Mouse (Mus musculus): ENCODE measurements around the gene Ccdc47. TPM values are rescaled to one million over a fixed set of nuclear protein-coding genes. Genes with fewer than 3 reads are reported as not detected.

Ccdc47 gene
- polyA plus RNA-seq, 1 experiment from 2014 or later: 101 TPM

- Histone ChIP-seq H3K4me3 (ENCODE audit: low read length) (peak overlapping the region; percentile 75), H3K27me3 (ENCODE audit: insufficient read depth, low read length) (no peaks in the 10 kb centered on the region), H3K4me2 (replicated peaks; ENCODE audit: low read depth, low read length) (peak overlapping the region; percentile 83), H3K36me3 (ENCODE audit: insufficient read depth, low read length) (peaks cover 7% of the 10 kb centered on the region; the same call in 1 of the 2 replicates), H3K9me3 (ENCODE audit: low read length) (no peaks in the 10 kb centered on the region), H3K9ac (replicated peaks; ENCODE audit: low read length) (peak overlapping the region; percentile 42; the same call in 1 of the 2 replicates), H3K4me1 (ENCODE audit: insufficient read depth, low read length) (peaks cover 7% of the 10 kb centered on the region), H3K27ac (ENCODE audit: low read length) (peak overlapping the region; percentile 51; the same call in 1 of the 2 replicates)
- 70% methylated on average over 5 of the region's 5 CpGs for WGBS
- no peak for ATAC-seq (ENCODE audit: low FRiP score, low TSS enrichment)
Observed at GRCm38 (mm10) chr11:106192241-106192640, 23.9 kb downstream of the Ccdc47 start.

GRCm38 (mm10) chr11:106191716-106192115 lies 24.4 kb downstream of the Ccdc47 start:
- Histone ChIP-seq H3K27ac (ENCODE audit: low read length) (no peak overlapping the region), H3K4me3 (ENCODE audit: low read length) (no peak overlapping the region), H3K4me2 (replicated peaks; ENCODE audit: low read depth, low read length) (no peak overlapping the region), H3K36me3 (ENCODE audit: insufficient read depth, low read length) (peaks cover 5% of the 10 kb centered on the region; the same call in 1 of the 2 replicates), H3K9me3 (ENCODE audit: low read length) (no peaks in the 10 kb centered on the region), H3K27me3 (ENCODE audit: insufficient read depth, low read length) (no peaks in the 10 kb centered on the region), H3K9ac (replicated peaks; ENCODE audit: low read length) (no peak overlapping the region), H3K4me1 (ENCODE audit: insufficient read depth, low read length) (peaks cover 7% of the 10 kb centered on the region)
- ATAC-seq (ENCODE audit: low FRiP score, low TSS enrichment): no peak
- WGBS: 97% methylated on average over 3 of the region's 3 CpGs

DNA sequence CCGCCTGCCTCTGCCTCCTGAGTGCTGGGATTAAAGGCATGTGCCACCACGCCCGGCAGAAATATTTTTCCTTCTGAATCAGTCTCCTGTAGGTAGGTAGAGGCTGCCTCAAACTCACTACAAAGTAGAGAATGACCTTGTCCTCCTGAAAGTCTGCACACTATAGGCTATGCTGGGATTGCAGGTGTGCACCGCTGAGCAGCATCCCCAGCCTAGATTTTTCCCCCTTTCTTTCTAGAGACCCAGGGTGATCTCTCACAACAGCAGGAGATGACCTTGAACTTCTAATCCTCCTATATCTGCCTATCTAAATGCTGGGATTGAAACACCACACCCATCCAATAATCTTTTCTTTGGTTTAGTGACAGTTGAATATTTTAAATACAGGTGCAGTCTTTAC lies 28.8 kb downstream of the Ccdc47 start:
- Histone ChIP-seq H3K4me3 (ENCODE audit: low read length) (no peak overlapping the region), H3K4me2 (replicated peaks; ENCODE audit: low read depth, low read length) (no peak overlapping the region), H3K27ac (ENCODE audit: low read length) (no peak overlapping the region), H3K27me3 (ENCODE audit: insufficient read depth, low read length) (no peaks in the 10 kb centered on the region), H3K36me3 (ENCODE audit: insufficient read depth, low read length) (0 out of 2 replicates have a peak, but pooled peaks cover 10% of the 10 kb centered on the region), H3K9me3 (ENCODE audit: low read length) (no peaks in the 10 kb centered on the region), H3K9ac (replicated peaks; ENCODE audit: low read length) (no peak overlapping the region), H3K4me1 (ENCODE audit: insufficient read depth, low read length) (peaks cover 3% of the 10 kb centered on the region)
- WGBS: 86% methylated on average over 4 of the region's 4 CpGs
- ATAC-seq (ENCODE audit: low FRiP score, low TSS enrichment): no peak

DNA sequence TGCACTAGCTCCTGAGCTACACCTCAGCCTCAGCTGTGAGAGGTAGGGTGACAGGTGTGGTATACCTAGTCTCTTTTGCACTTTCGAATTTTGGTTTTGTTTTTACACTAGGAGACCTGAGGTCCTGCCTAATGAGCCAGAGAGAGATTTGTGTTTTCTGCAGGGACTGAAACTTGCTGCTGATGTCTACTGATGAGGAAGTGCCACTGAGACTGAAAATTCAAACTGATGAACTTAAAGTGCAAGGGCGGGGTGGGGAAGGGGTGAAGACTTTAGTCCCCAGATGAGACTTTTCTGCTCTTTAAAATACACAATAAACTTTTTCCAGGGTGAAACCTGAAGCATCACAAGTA lies 35.7 kb downstream of the Ccdc47 start:
- Histone ChIP-seq H3K9ac (replicated peaks; ENCODE audit: low read length) (no peak overlapping the region), H3K27ac (ENCODE audit: low read length) (no peak overlapping the region), H3K27me3 (ENCODE audit: insufficient read depth, low read length) (no peaks in the 10 kb centered on the region), H3K36me3 (ENCODE audit: insufficient read depth, low read length) (0 out of 2 replicates have a peak, but pooled peaks cover 7% of the 10 kb centered on the region), H3K4me1 (ENCODE audit: insufficient read depth, low read length) (no peaks in the 10 kb centered on the region), H3K4me2 (replicated peaks; ENCODE audit: low read depth, low read length) (no peak overlapping the region), H3K4me3 (ENCODE audit: low read length) (no peak overlapping the region), H3K9me3 (ENCODE audit: low read length) (no peaks in the 10 kb centered on the region)
- WGBS: 72% methylated on average over 2 of the region's 2 CpGs
- ATAC-seq (ENCODE audit: low FRiP score, low TSS enrichment): no peak

DNA sequence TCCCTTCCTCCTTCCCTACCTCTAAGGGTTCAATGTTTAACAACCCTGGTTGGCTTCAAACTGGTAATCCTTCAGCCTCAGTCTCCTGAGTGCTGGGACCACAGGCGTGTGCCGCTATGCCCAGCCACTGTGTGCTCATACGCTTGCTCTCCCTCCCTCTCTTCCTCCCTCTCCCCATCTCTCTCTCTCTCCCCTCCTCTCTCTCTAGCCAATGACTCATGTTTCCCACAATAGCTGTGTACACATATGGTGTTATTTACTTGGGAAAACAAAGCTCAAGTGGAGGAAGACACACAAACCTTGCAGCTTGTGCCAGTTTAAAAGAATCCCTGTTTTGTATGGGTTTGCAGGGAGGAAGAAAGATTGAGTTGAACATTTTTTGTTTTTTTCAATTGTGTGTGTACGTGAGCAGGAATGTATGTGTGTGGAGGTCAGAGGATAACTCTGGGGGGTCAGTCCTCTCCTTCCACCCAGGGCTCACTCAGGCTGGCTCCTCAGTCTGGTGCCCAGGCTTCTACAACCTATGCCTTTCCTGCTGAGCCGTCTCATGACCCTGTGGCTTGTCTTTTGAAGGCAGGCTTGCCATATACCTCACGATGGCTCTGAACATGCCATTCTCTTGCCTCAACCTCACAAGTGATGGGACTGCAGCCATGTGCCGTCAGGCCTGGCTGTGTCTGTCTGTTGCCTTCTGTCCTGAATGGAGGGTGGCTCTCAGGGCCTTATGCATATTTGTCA lies 36.3 kb downstream of the Ccdc47 start:
- ATAC-seq (ENCODE audit: low FRiP score, low TSS enrichment): no peak
- Histone ChIP-seq H3K9me3 (ENCODE audit: low read length) (no peaks in the 10 kb centered on the region), H3K27ac (ENCODE audit: low read length) (no peak overlapping the region), H3K4me1 (ENCODE audit: insufficient read depth, low read length) (no peaks in the 10 kb centered on the region), H3K36me3 (ENCODE audit: insufficient read depth, low read length) (0 out of 2 replicates have a peak, but pooled peaks cover 7% of the 10 kb centered on the region), H3K4me2 (replicated peaks; ENCODE audit: low read depth, low read length) (no peak overlapping the region), H3K27me3 (ENCODE audit: insufficient read depth, low read length) (no peaks in the 10 kb centered on the region), H3K4me3 (ENCODE audit: low read length) (no peak overlapping the region), H3K9ac (replicated peaks; ENCODE audit: low read length) (no peak overlapping the region)
- 80% methylated on average over 7 of the region's 7 CpGs for WGBS

DNA sequence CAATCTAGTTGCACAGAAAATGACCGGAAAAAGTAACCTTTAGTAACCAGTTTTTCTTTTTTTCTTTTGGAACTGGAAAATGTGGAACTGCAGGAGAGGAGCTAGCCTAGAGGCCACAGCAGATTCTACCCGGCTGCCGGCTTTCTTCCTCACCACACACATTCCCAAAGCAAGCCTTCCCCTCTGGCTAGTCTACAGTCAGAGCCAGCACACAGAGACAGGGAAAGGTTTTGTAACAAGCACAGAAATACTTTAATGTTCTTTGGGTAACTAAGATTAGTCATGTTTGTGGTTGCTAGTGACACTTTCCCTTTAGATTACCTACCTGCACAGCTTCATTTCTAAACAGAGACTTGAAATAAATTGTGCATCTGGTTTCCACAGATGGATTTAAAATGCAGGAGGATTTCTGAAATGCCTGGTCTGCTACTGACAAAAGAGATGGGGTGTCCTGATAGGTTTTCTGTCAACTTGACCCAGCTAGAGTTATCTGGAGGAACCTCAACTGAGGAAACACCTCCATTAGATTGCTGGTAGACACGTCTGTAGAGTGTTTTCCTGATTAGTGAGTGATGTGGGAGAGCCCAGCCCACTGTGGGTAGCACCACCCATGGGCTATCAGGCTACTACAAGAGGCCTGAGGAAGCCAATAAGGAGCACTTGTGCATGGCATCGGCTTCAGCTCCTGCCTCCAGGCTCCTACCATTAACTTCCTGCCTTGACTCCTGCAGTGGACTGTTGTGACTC lies 37.9 kb downstream of the Ccdc47 start:
- H3K36me3 ChIP-seq (ENCODE audit: insufficient read depth, low read length): 0 out of 2 replicates have a peak, but pooled peaks cover 5% of the 10 kb centered on the region
- H3K27me3 ChIP-seq (ENCODE audit: insufficient read depth, low read length): no peaks in the 10 kb centered on the region
- WGBS: 73% methylated on average over 5 of the region's 5 CpGs
- H3K27ac ChIP-seq (ENCODE audit: low read length): no peak overlapping the region
- H3K9me3 ChIP-seq (ENCODE audit: low read length): no peaks in the 10 kb centered on the region
- no peak overlapping the region for H3K4me3 ChIP-seq (ENCODE audit: low read length)
- no peak overlapping the region for H3K9ac ChIP-seq (replicated peaks; ENCODE audit: low read length)
- no peak for ATAC-seq (ENCODE audit: low FRiP score, low TSS enrichment)
- H3K4me1 ChIP-seq (ENCODE audit: insufficient read depth, low read length): no peaks in the 10 kb centered on the region
- H3K4me2 ChIP-seq (replicated peaks; ENCODE audit: low read depth, low read length): no peak overlapping the region

DNA sequence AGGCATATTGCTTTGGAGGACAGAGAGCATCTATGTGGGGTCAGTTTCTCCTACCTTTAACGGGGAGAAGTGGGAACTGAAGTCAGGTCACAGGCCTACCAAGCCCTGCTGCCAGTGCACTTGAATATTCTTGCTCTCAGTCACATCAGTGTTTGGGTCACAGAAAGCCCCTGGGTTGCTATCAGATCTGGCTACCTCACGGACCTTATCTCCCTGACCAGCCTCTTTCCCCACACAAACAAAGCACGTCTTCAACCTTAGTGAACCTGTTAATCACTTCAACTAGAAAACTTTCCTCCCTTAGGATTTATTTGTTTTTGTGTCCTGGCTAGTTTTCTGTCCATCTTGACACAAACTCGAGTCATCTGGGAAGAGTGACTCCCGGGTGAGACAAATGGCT lies 39.8 kb downstream of the Ccdc47 start:
- 0 out of 2 replicates have a peak, but pooled peaks cover 4% of the 10 kb centered on the region for H3K36me3 ChIP-seq (ENCODE audit: insufficient read depth, low read length)
- H3K9ac ChIP-seq (replicated peaks; ENCODE audit: low read length): no peak overlapping the region
- no peaks in the 10 kb centered on the region for H3K9me3 ChIP-seq (ENCODE audit: low read length)
- H3K4me1 ChIP-seq (ENCODE audit: insufficient read depth, low read length): no peaks in the 10 kb centered on the region
- 66% methylated on average over 5 of the region's 5 CpGs for WGBS
- no peak overlapping the region for H3K27ac ChIP-seq (ENCODE audit: low read length)
- H3K4me2 ChIP-seq (replicated peaks; ENCODE audit: low read depth, low read length): no peak overlapping the region
- no peak overlapping the region for H3K4me3 ChIP-seq (ENCODE audit: low read length)
- no peaks in the 10 kb centered on the region for H3K27me3 ChIP-seq (ENCODE audit: insufficient read depth, low read length)
- ATAC-seq (ENCODE audit: low FRiP score, low TSS enrichment): no peak

DNA sequence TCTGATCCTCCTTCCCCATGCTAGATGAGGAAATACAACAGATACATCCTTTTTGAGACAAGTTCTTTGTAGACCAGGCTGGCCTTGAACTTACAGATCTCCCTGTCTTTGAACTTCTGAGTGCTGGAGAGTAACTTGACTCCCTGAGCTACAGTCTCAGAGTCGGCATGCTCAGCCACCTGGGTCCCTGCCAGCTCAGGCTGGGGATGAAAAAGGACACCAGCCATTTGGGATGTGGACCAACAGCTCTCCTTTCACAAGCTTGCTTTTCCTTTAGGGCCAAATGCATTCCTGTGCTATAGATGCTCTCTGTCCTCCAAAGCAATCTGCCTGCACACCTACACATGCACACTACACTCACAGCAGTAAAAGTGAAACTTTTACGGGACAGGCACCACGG lies 41.1 kb downstream of the Ccdc47 start:
- no peaks in the 10 kb centered on the region for H3K9me3 ChIP-seq (ENCODE audit: low read length)
- H3K4me2 ChIP-seq (replicated peaks; ENCODE audit: low read depth, low read length): no peak overlapping the region
- H3K36me3 ChIP-seq (ENCODE audit: insufficient read depth, low read length): 0 out of 2 replicates have a peak, but pooled peaks cover 7% of the 10 kb centered on the region
- no peak for ATAC-seq (ENCODE audit: low FRiP score, low TSS enrichment)
- WGBS: 32% methylated on average over 3 of the region's 3 CpGs
- H3K27me3 ChIP-seq (ENCODE audit: insufficient read depth, low read length): no peaks in the 10 kb centered on the region
- no peak overlapping the region for H3K4me3 ChIP-seq (ENCODE audit: low read length)
- H3K27ac ChIP-seq (ENCODE audit: low read length): no peak overlapping the region
- no peak overlapping the region for H3K9ac ChIP-seq (replicated peaks; ENCODE audit: low read length)
- no peaks in the 10 kb centered on the region for H3K4me1 ChIP-seq (ENCODE audit: insufficient read depth, low read length)

DNA sequence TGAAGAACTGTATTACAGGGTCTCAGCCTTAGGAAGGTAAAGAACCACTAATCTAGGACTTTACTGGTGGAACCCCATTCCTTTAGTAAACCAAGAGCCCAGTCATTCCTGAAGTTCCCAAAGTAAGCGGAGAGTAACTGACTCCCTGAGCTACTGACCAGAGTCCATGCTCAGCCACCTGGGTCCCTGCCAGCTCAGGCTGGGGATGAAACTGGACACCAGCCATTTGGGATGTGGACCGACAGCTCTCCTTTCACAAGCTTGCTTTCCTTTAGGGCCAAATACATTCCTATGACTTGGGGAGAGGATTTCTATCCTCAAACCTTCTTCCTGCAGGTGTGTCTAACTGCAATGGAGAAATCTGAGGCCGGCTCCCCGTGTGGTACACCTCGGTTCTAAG lies 41.8 kb downstream of the Ccdc47 start:
- WGBS: 57% methylated on average over 5 of the region's 5 CpGs
- no peak overlapping the region for H3K4me3 ChIP-seq (ENCODE audit: low read length)
- H3K9ac ChIP-seq (replicated peaks; ENCODE audit: low read length): no peak overlapping the region
- H3K9me3 ChIP-seq (ENCODE audit: low read length): no peaks in the 10 kb centered on the region
- 0 out of 2 replicates have a peak, but pooled peaks cover 9% of the 10 kb centered on the region for H3K36me3 ChIP-seq (ENCODE audit: insufficient read depth, low read length)
- H3K27ac ChIP-seq (ENCODE audit: low read length): no peak overlapping the region
- H3K27me3 ChIP-seq (ENCODE audit: insufficient read depth, low read length): no peaks in the 10 kb centered on the region
- ATAC-seq (ENCODE audit: low FRiP score, low TSS enrichment): no peak; the same call in 1 of the 2 replicates
- H3K4me2 ChIP-seq (replicated peaks; ENCODE audit: low read depth, low read length): no peak overlapping the region
- no peaks in the 10 kb centered on the region for H3K4me1 ChIP-seq (ENCODE audit: insufficient read depth, low read length)

GRCm38 (mm10) chr11:106173228-106173627 lies 42.9 kb downstream of the Ccdc47 start:
- H3K27me3 ChIP-seq (ENCODE audit: insufficient read depth, low read length): no peaks in the 10 kb centered on the region
- 100% methylated on average over 2 of the region's 2 CpGs for WGBS
- ATAC-seq (ENCODE audit: low FRiP score, low TSS enrichment): no peak
- H3K36me3 ChIP-seq (ENCODE audit: insufficient read depth, low read length): peaks cover 14% of the 10 kb centered on the region; the same call in 1 of the 2 replicates
- H3K9ac ChIP-seq (replicated peaks; ENCODE audit: low read length): no peak overlapping the region
- H3K27ac ChIP-seq (ENCODE audit: low read length): no peak overlapping the region
- no peak overlapping the region for H3K4me3 ChIP-seq (ENCODE audit: low read length)
- no peak overlapping the region for H3K4me2 ChIP-seq (replicated peaks; ENCODE audit: low read depth, low read length)
- H3K4me1 ChIP-seq (ENCODE audit: insufficient read depth, low read length): no peaks in the 10 kb centered on the region
- H3K9me3 ChIP-seq (ENCODE audit: low read length): no peaks in the 10 kb centered on the region
